Mouse (Mus musculus): ENCODE results near the gene Bzw2. TPM values are rescaled to one million over a fixed set of nuclear protein-coding genes. Genes with fewer than 3 reads are reported as not detected.
"Not testable (repeated sequence)": the region's sequence is repeated elsewhere in the genome, so short reads cannot be mapped to it uniquely, and the experiment has no call there.

Gene Bzw2
- 221 and 225 TPM in 2 replicates for polyA plus RNA-seq (2015; fragmentation: Nextera tagmentation; extraction: Ambion mirVana)

DNA sequence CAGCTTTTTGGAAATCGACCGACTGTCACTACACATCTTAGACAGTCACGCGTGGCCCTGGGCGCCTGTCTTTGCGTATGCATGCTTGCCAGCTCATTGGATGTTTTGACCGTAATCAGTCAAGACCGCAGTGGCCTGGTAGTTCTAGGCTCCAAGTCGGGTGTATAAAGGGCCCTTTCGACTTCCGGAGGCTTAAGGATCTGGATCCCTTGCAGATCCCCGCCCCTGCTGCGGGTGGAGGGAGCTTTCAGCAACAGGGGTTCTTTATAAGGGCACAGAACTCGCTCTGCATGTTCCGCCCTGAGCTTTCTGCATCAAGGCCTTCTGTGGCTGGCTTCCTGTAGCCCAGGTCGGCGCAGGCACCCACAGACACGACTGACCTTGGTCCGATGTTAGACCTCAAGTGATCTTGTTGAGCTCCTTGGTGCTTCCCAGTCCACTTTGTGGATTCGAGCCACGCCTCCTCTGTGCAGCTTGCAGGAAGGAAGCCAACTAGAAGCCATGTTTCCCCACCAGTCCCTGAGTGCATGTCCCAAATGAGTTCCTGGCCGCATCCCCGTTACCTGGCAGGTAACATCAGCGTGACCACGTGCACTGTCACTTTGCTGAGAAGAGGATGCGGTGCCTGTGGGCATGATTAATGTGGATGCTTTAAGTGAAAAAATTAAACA lies at the start of gene Bzw2:
Gene Bzw2, minus strand, starts transcription at position 443 of the 671 bp plus-strand sequence.
- 1% methylated on average over 26 of the region's 26 CpGs for WGBS

DNA sequence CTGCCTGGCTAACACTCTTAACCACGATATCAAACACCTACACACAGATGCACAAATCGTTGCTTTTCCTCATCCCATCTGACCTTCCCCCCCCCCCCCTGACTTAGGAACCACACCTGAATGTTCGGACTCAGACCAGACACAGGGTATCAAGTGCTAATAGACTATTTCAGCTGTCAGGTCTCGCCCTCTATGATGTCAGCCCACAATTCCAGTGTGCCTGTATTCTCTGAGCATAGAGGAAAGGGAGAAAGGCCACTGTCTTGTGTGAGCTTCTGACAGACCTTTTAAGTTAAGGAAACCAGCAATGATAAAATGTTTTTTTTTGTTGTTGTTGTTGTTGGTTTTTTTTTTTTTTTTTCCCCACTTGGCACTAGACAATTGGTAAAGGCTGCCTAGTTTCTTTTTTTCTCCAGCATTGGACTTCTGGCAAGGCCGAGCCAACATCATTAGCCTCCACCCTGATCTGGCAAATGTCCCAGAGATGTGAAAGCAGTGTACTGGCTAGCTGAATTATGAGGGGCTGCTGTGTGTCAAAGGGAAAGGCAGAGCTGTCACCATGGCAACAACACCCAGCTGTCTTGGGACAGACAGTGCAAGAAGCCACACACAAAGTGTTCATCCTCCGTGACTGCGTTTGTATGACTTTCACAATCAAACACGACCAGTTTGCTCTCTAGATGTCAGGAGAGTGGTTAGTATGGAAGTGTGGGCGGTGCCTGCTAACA lies 49.4 kb upstream of the Bzw2 start:
- Histone ChIP-seq H3K4me2 (peak overlapping the region; percentile 23), H3K36me3 (no peaks in the 10 kb centered on the region), H3K4me1 (0 out of 2 replicates have a peak, but pooled peaks cover 3% of the 10 kb centered on the region), H3K9me3 (replicated peaks) (no peaks in the 10 kb centered on the region), H3K27me3 (no peaks in the 10 kb centered on the region), H3K9ac (no peak overlapping the region), H3K4me3 (replicated peaks) (no peak overlapping the region), H3K27ac (no peak overlapping the region)
- WGBS, result 43% methylated on average over 9 of the region's 9 CpGs
- peak; percentile 83 for ATAC-seq (replicated peaks; ENCODE audit: low FRiP score)

More for the DNA sequence above, at the start of gene Bzw2:
- Histone ChIP-seq H3K4me3 (replicated peaks) (peak within 1 kb of the TSS; percentile 97), H3K4me2 (peak within 1 kb of the TSS; percentile 77), H3K4me1 (peaks cover 29% of the 10 kb centered on the region), H3K27ac (peak within 1 kb of the TSS; percentile 95), H3K36me3 (0 out of 2 replicates have a peak, but pooled peaks cover 2% of the 10 kb centered on the region), H3K9me3 (replicated peaks) (no peaks in the 10 kb centered on the region), H3K27me3 (no peaks in the 10 kb centered on the region), H3K9ac (peak within 1 kb of the TSS; percentile 68)
- peak; percentile 38 for ATAC-seq (replicated peaks; ENCODE audit: low FRiP score)

DNA sequence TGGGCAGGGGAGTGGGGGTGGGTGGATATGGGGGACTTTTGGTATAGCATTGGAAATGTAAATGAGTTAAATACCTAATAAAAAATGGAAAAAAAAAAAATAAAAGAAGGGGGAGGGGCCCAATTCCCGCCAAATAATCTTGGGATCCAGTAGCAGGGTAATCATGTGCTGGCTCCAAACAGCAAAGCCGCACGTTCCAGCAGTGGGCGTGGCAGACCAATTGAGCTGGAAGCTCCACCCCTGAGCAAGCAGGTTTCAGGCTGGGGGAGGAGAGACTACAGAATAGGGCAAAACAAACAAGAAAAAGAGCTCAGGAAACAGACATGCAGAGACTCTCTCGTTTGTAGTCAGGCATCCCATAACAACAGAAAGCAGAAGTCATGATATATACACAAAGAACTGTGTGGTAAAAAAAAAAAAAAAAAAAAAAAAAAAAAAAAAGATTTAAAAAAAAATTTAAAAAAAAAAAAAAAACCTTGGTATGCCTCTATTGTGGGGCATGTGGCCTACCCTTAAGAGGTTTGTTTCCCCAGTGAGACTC lies 47.8 kb upstream of the Bzw2 start:
- not testable (repeated sequence) for H3K9ac ChIP-seq; H3K27ac ChIP-seq; H3K27me3 ChIP-seq; H3K36me3 ChIP-seq; H3K9me3 ChIP-seq (replicated peaks); H3K4me3 ChIP-seq (replicated peaks); H3K4me1 ChIP-seq; H3K4me2 ChIP-seq; ATAC-seq (replicated peaks; ENCODE audit: low FRiP score)
- WGBS, result 50% methylated on average over 5 of the region's 5 CpGs

DNA sequence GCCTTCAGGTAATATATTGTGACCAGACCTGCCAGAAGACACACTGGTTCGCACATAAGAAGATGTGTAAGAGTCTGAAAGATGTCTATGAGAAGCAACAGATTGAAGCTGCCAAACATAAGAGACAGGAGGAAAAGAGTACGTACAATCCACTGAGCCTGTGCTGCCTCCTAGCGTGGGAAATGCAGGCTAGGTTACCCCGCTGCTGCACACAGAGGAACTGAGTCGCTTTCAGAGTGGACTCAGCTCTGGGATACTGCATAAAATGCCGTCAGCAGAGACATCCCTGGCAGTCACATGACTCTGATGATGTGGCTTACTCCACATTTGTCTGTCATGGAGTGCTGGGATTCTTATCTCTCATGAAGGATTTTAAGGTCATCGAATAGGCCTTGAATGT lies 37.1 kb upstream of the Bzw2 start:
- H3K27ac ChIP-seq, result no peak overlapping the region
- no peaks in the 10 kb centered on the region for H3K27me3 ChIP-seq
- ATAC-seq (replicated peaks; ENCODE audit: low FRiP score), result no peak
- no peak overlapping the region for H3K4me3 ChIP-seq (replicated peaks)
- no peaks in the 10 kb centered on the region for H3K4me1 ChIP-seq
- H3K4me2 ChIP-seq, result no peak overlapping the region
- no peak overlapping the region for H3K9ac ChIP-seq
- 94% methylated on average over 7 of the region's 7 CpGs for WGBS
- peaks cover 19% of the 10 kb centered on the region for H3K9me3 ChIP-seq (replicated peaks)
- H3K36me3 ChIP-seq, result peaks cover 82% of the 10 kb centered on the region

DNA sequence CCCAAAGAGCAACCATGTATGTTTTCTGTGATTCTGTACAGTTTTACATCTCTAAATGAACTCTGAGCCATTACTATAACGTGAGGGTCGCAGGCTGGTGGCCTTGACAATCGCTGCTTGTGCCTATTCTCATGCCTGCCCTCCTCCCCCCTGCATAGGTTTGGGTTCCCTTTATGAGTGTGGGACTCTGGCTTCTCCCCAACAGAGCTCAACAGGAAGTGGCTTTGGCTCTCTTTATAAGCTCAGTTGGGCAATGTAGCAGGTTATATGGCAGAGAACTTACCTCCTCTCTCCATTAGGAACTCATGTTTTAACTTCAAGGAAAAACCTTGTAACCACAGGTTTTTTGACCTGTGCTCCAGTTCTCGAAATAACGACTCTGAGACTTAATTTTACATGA lies 32.5 kb upstream of the Bzw2 start:
- Histone ChIP-seq H3K4me3 (replicated peaks) (no peak overlapping the region), H3K27me3 (no peaks in the 10 kb centered on the region), H3K36me3 (peaks cover 81% of the 10 kb centered on the region), H3K9me3 (replicated peaks) (no peaks in the 10 kb centered on the region), H3K9ac (no peak overlapping the region), H3K4me2 (no peak overlapping the region), H3K4me1 (no peaks in the 10 kb centered on the region), H3K27ac (no peak overlapping the region)
- WGBS, result 86% methylated on average over 5 of the region's 5 CpGs
- ATAC-seq (replicated peaks; ENCODE audit: low FRiP score), result no peak

DNA sequence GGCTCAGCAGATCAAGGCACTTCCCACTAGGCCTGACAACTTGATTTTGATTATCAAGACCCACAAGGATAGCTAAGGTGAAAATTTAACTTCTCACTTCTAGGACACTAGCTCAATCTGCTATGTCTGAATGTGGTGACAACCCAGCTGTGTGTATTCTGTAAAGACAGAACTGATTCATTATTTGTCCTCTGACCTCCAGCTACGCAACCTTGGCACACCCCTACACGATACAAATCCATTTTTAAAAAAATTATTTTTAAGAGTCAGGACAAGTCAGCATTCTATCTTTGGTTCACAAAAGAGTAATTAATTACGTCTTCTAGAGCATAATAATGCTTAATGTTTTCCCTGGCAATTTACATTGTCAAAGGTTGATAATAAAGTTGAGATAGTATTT lies 31.7 kb upstream of the Bzw2 start:
- Histone ChIP-seq H3K4me2 (no peak overlapping the region), H3K27me3 (no peaks in the 10 kb centered on the region), H3K9ac (no peak overlapping the region), H3K4me3 (replicated peaks) (no peak overlapping the region), H3K9me3 (replicated peaks) (no peaks in the 10 kb centered on the region), H3K4me1 (no peaks in the 10 kb centered on the region), H3K27ac (no peak overlapping the region), H3K36me3 (peaks cover 73% of the 10 kb centered on the region)
- no peak for ATAC-seq (replicated peaks; ENCODE audit: low FRiP score)
- 82% methylated on average over 3 of the region's 3 CpGs for WGBS

DNA sequence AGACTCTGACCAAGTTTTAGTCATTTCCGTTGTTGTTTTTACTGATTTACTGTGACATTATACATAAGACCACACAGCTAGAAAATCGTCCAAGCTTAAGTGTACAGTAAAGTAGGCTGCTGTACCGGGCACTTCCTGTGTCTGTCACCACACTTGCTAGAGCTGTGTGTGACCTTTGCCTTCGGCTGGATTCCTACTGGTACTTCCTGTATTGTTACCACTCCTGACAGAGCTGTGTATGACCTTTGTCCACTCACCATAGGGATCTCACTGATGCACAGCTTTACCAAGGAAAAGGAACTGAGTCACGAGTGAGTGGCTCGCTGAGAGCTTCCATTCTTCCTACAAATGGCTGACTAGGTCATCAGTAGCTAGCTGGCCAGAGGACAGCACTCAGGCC lies 29.2 kb upstream of the Bzw2 start:
- Histone ChIP-seq H3K9ac (no peak overlapping the region), H3K9me3 (replicated peaks) (no peaks in the 10 kb centered on the region), H3K27me3 (no peaks in the 10 kb centered on the region), H3K36me3 (peaks cover 78% of the 10 kb centered on the region), H3K4me3 (replicated peaks) (no peak overlapping the region), H3K4me1 (no peaks in the 10 kb centered on the region), H3K27ac (no peak overlapping the region), H3K4me2 (no peak overlapping the region)
- WGBS, result 73% methylated on average over 6 of the region's 6 CpGs
- no peak for ATAC-seq (replicated peaks; ENCODE audit: low FRiP score)

DNA sequence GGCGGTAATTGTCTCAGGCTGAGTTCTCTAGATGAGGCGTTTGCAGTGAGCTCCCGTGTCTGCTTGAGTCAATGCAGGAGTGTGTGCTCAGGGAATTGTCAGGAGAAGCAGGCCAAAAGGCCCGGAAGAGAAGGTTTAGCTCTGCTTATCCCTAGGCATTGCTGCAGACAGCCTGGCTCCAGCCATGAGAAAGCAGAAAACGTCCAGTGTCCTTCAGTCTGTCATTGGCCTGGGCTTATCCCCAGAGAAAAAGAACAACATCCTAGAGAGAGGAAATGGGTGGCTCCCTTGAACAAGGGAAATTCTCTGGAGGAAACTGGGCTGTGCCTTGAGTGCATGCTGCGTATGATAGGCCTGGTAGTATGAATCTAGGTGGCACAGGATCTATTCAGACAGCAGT lies 24.7 kb upstream of the Bzw2 start:
- no peak overlapping the region for H3K4me2 ChIP-seq
- no peak overlapping the region for H3K4me3 ChIP-seq (replicated peaks)
- peaks cover 63% of the 10 kb centered on the region for H3K36me3 ChIP-seq
- no peaks in the 10 kb centered on the region for H3K9me3 ChIP-seq (replicated peaks)
- no peaks in the 10 kb centered on the region for H3K4me1 ChIP-seq
- H3K9ac ChIP-seq, result no peak overlapping the region
- WGBS, result 70% methylated on average over 6 of the region's 6 CpGs
- no peaks in the 10 kb centered on the region for H3K27me3 ChIP-seq
- no peak overlapping the region for H3K27ac ChIP-seq
- ATAC-seq (replicated peaks; ENCODE audit: low FRiP score), result no peak

DNA sequence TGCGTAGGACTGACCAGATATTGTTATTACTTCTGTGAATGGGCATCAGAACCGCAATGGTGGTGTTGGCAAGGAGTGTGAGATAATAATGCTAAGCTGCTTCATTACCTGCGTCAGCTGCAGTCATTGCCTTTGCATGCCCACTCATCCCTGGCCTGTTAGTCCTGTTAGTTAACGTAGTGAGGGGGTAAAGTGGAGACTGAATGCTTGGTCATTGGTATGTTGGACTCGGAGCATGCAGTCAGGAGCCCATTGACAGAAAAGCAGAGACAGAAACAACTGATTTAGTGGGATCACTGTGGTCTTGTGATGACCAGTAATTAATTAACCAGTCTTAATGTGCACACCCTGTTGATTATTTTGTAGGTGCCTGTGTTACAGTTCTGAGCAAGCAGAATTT lies 19.3 kb upstream of the Bzw2 start:
- no peak overlapping the region for H3K4me3 ChIP-seq (replicated peaks)
- H3K4me1 ChIP-seq, result no peaks in the 10 kb centered on the region
- H3K27me3 ChIP-seq, result no peaks in the 10 kb centered on the region
- H3K9ac ChIP-seq, result no peak overlapping the region
- H3K36me3 ChIP-seq, result peaks cover 73% of the 10 kb centered on the region
- H3K4me2 ChIP-seq, result no peak overlapping the region
- H3K27ac ChIP-seq, result no peak overlapping the region
- 88% methylated on average over 5 of the region's 5 CpGs for WGBS
- no peaks in the 10 kb centered on the region for H3K9me3 ChIP-seq (replicated peaks)
- no peak for ATAC-seq (replicated peaks; ENCODE audit: low FRiP score)

DNA sequence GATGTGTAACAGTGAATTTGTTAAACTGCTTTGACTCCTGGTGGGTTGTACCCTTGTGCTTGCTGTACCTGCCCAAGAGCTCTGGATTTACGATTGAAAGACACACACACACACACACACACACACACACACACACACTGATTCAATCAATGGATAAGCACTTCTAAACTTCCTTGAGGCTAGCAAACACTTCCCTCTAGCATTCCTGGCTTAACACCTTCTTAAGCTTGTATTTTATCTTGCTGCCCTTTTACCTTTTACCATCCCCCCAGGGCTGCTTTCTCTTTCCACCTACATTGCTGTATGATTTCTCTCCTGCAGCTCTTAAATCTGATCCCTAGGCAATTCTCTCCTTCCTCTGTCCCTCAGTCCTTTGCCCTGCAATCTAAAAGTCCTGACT lies 7.4 kb upstream of the Bzw2 start:
- Histone ChIP-seq H3K9me3 (replicated peaks) (no peaks in the 10 kb centered on the region), H3K4me1 (0 out of 2 replicates have a peak, but pooled peaks cover 5% of the 10 kb centered on the region), H3K27me3 (no peaks in the 10 kb centered on the region), H3K4me2 (no peak overlapping the region), H3K36me3 (peaks cover 12% of the 10 kb centered on the region), H3K9ac (no peak overlapping the region), H3K27ac (no peak overlapping the region), H3K4me3 (replicated peaks) (no peak overlapping the region)
- WGBS, result 62% methylated on average over 1 of the region's 1 CpGs
- ATAC-seq (replicated peaks; ENCODE audit: low FRiP score), result 0 out of 2 replicates have a peak, but pooled peaks have one; percentile 6

DNA sequence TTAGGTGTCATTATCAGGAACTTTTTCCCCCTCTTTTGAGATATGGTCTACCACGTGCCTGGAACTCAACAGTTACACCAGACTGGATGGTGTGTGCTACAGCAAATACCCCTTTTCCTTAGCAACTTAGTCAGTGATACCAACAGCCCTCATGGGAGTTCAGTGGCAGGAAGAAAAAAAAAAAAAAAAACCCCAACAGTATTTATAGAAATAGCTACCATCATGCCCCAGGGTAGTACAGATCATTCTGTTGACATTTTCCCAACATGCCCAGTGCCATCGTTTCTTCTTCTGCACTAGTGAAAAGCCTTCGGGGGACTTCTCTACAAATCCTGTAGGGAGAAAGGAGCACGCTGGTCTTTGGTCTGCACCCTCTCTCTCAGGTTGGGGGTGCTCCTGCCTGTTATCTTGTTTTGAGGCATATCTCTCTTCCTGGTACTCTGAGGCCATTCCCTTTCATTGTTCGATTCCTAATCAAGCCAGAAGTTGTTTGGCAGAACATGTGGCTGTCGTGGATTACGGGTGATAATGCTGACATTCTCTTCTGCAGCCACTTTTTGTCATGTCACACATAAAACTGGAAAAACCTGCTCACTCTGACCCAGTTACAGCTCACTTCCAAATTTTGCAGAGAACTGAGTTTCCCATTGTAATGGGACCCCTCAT lies 6.4 kb upstream of the Bzw2 start:
- 82% methylated on average over 7 of the region's 7 CpGs for WGBS
- H3K9ac ChIP-seq, result no peak overlapping the region
- 0 out of 2 replicates have a peak, but pooled peaks cover 5% of the 10 kb centered on the region for H3K4me1 ChIP-seq
- no peak overlapping the region for H3K27ac ChIP-seq
- H3K4me3 ChIP-seq (replicated peaks), result no peak overlapping the region
- H3K9me3 ChIP-seq (replicated peaks), result no peaks in the 10 kb centered on the region
- ATAC-seq (replicated peaks; ENCODE audit: low FRiP score), result no peak
- no peaks in the 10 kb centered on the region for H3K27me3 ChIP-seq
- no peak overlapping the region for H3K4me2 ChIP-seq
- H3K36me3 ChIP-seq, result peaks cover 6% of the 10 kb centered on the region; the same call in 1 of the 2 replicates

DNA sequence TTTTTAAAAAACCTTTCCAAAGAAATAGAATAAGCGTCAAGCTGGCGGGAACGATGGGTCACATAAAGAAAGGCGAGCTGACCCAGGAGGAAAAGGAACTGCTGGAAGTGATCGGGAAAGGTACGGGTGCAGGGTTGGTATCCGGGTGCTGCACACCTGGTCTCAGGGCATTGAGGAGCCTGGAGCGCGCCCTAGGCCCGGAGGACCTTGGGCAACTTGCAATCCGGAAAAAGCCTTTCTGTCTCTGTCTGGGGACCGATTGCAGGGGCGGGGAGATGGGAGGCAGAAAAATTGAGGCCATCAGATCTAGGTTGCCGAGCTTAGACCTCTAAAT lies 609 bp downstream of the Bzw2 start:
- Histone ChIP-seq H3K27me3 (no peaks in the 10 kb centered on the region), H3K4me1 (peaks cover 29% of the 10 kb centered on the region), H3K4me3 (replicated peaks) (peak overlapping the region; percentile 97), H3K9me3 (replicated peaks) (no peaks in the 10 kb centered on the region), H3K27ac (peak overlapping the region; percentile 95), H3K36me3 (no peaks in the 10 kb centered on the region), H3K9ac (peak overlapping the region; percentile 68), H3K4me2 (peak overlapping the region; percentile 77)
- WGBS, result under 1% methylated on average over 14 of the region's 14 CpGs
- peak; percentile 64 for ATAC-seq (replicated peaks; ENCODE audit: low FRiP score)

All from kidney, embryonic 15.5 days (tissue).